Mouse (Mus musculus) adrenal gland, postnatal 25 days (tissue): Measurements from ENCODE around the gene Als2. TPM values are rescaled to one million over a fixed set of nuclear protein-coding genes. Genes with fewer than 3 reads are reported as not detected.

Source experiments
- DNase-seq: peaks from one replicate; pipeline ENCODE4 v3.0.0; 2021; ENCODE audit warnings: mixed read lengths
- long read RNA-seq: library from polyadenylated mRNA; stranded (forward); transcript quantifications from one replicate; pipeline ENCODE4 v2.0.0, GENCODE M21; 2021
- total RNA-seq: library from RNA; stranded (reverse); gene quantifications from 2 replicates; pipeline ENCODE4 v1.2.3, GENCODE M21; 2021

Gene Als2
- total RNA-seq, result 10.7 and 12.4 TPM in 2 replicates
- long read RNA-seq, full-length matches to known transcripts, result 11 of 33 reads
- long read RNA-seq, partial matches to known transcripts, result 9 of 33 reads
- long read RNA-seq, other reads (novel, unspliced or antisense), result 13 of 33 reads

GRCm38 (mm10) chr1:59236856-59237441 lies at the start of gene Als2:
Gene Als2, minus strand, starts transcription at chr1:59237231.
- peak; percentile 99 for DNase-seq

- no peak for DNase-seq
Observed at GRCm38 (mm10) chr1:59286316-59286850, 49.4 kb upstream of the Als2 start.

- DNase-seq, result no peak
Observed at GRCm38 (mm10) chr1:59285880-59286279, 48.8 kb upstream of the Als2 start.

GRCm38 (mm10) chr1:59272189-59272588 lies 35.2 kb upstream of the Als2 start:
- no peak for DNase-seq

- no peak for DNase-seq
Observed at GRCm38 (mm10) chr1:59269951-59270689, 33.1 kb upstream of the Als2 start.

- DNase-seq, result no peak
Observed at GRCm38 (mm10) chr1:59269466-59269865, 32.4 kb upstream of the Als2 start.

GRCm38 (mm10) chr1:59268931-59269330 lies 31.9 kb upstream of the Als2 start:
- DNase-seq, result no peak

GRCm38 (mm10) chr1:59257736-59258135 lies 20.7 kb upstream of the Als2 start:
- no peak for DNase-seq

GRCm38 (mm10) chr1:59256751-59257231 lies 19.8 kb upstream of the Als2 start, which contains the start of gene Cdk15:
Gene Cdk15, plus strand, starts transcription at chr1:59256906.
- DNase-seq, result peak; percentile 22

- DNase-seq, result peak; percentile 5
Observed at GRCm38 (mm10) chr1:59253301-59253909, 16.4 kb upstream of the Als2 start.

- DNase-seq, result no peak
Observed at GRCm38 (mm10) chr1:59252762-59253161, 15.7 kb upstream of the Als2 start.

- DNase-seq, result peak; percentile 52
Observed at GRCm38 (mm10) chr1:59247602-59248001, 10.6 kb upstream of the Als2 start.

GRCm38 (mm10) chr1:59243770-59244169 lies 6.7 kb upstream of the Als2 start:
- DNase-seq, result no peak

GRCm38 (mm10) chr1:59237614-59238211 lies 682 bp upstream of the Als2 start:
- peak; percentile 54 for DNase-seq

- no peak for DNase-seq
Observed at GRCm38 (mm10) chr1:59229187-59229586, 7.8 kb downstream of the Als2 start.

GRCm38 (mm10) chr1:59228552-59228951 lies 8.5 kb downstream of the Als2 start:
- DNase-seq, result no peak

GRCm38 (mm10) chr1:59222101-59222825 lies 14.8 kb downstream of the Als2 start:
- no peak for DNase-seq

GRCm38 (mm10) chr1:59221591-59221990 lies 15.4 kb downstream of the Als2 start:
- DNase-seq, result no peak

- no peak for DNase-seq
Observed at GRCm38 (mm10) chr1:59220371-59220770, 16.7 kb downstream of the Als2 start.

- DNase-seq, result no peak
Observed at GRCm38 (mm10) chr1:59215446-59215845, 21.6 kb downstream of the Als2 start.

GRCm38 (mm10) chr1:59212951-59213350 lies 24.1 kb downstream of the Als2 start:
- no peak for DNase-seq
